Mouse (Mus musculus) midbrain, embryonic 14.5 days (tissue): Measurements from ENCODE around the gene Aplnr. TPM values are rescaled to one million over a fixed set of nuclear protein-coding genes. Genes with fewer than 3 reads are reported as not detected.

ENCODE experiments used
- ATAC-seq: fragments of 200-750 bp; cut with Nextera tagmentation; 2 replicates; pipeline ENCODE4 v1.8.0; 2017; ENCODE audit warnings: moderate number of reproducible peaks, moderate library complexity; ENCODE audit not compliant: low FRiP score, low TSS enrichment
- DNase-seq: peaks from one replicate; pipeline ENCODE4 v3.0.0-alpha.2; 2015
- H3K27ac ChIP-seq: fragments of 300-500 bp; sonication (generic); replicated peaks from 2 replicates; pipeline ENCODE4 v1.5.1; 2014; ENCODE audit warnings: mild to moderate bottlenecking, low read depth, low read length, moderate library complexity
- H3K27me3 ChIP-seq: fragments of 300-500 bp; sonication (generic); 2 replicates; pipeline ENCODE4 v1.6.1; 2014; ENCODE audit warnings: low read length, control low read depth, mixed read lengths; ENCODE audit not compliant: control insufficient read depth, insufficient read depth
- H3K36me3 ChIP-seq: fragments of 300-500 bp; sonication (generic); 2 replicates; pipeline ENCODE4 v1.6.1; 2014; ENCODE audit warnings: low read length, control low read depth; ENCODE audit not compliant: control insufficient read depth, insufficient read depth
- H3K4me1 ChIP-seq: fragments of 300-500 bp; sonication (generic); 2 replicates; pipeline ENCODE4 v1.6.1; 2014; ENCODE audit warnings: mild to moderate bottlenecking, antibody characterized with exemption, low read length, control low read depth; ENCODE audit not compliant: control insufficient read depth, insufficient read depth
- H3K4me2 ChIP-seq: fragments of 300-500 bp; sonication (generic); 2 replicates; pipeline ENCODE4 v1.6.1; 2014; ENCODE audit warnings: mild to moderate bottlenecking, low read length, moderate library complexity
- H3K4me3 ChIP-seq: fragments of 300-500 bp; sonication (generic); replicated peaks from 2 replicates; pipeline ENCODE4 v1.5.1; 2014; ENCODE audit warnings: low read depth, low read length
- H3K9ac ChIP-seq: fragments of 300-500 bp; sonication (generic); replicated peaks from 2 replicates; pipeline ENCODE4 v1.6.1; 2014; ENCODE audit warnings: mild to moderate bottlenecking, low read length, moderate library complexity
- H3K9me3 ChIP-seq: fragments of 300-500 bp; sonication (generic); 2 replicates; pipeline ENCODE4 v1.6.1; 2016; ENCODE audit warnings: low read length, control low read depth, mixed read lengths; ENCODE audit not compliant: control insufficient read depth
- WGBS: fragments of 180-500 bp; shearing (Covaris S2); extraction: QIAGEN DNeasy Blood & Tissue Kit; methylation state at CpG from one replicate; pipeline ENCODE4 v1.1.7; 2014; 5-methylcytosine and 5-hydroxymethylcytosine counted together
- polyA plus RNA-seq: library from polyadenylated mRNA; unstranded; fragments of >200 nt; fragmentation: Nextera tagmentation; extraction: Ambion mirVana; gene quantifications from 2 replicates; pipeline ENCODE4 v1.2.1, GENCODE M21; 2014

Gene Aplnr
- polyA plus RNA-seq, 1 experiment from 2014 or later, result 27.7 TPM

GRCm38 (mm10) chr2:85131724-85132123 is 4.3 kb upstream of the Aplnr start:
- H3K27ac ChIP-seq, result no peak overlapping the region
- H3K4me1 ChIP-seq, result no peaks in the 10 kb centered on the region
- no peaks in the 10 kb centered on the region for H3K36me3 ChIP-seq
- H3K9ac ChIP-seq, result no peak overlapping the region
- H3K4me2 ChIP-seq, result no peak overlapping the region
- no peaks in the 10 kb centered on the region for H3K9me3 ChIP-seq
- no peak for ATAC-seq
- no peak overlapping the region for H3K4me3 ChIP-seq
- 27% methylated on average over 1 of the region's 1 CpGs for WGBS
- no peaks in the 10 kb centered on the region for H3K27me3 ChIP-seq
- DNase-seq, result no peak

- Histone ChIP-seq H3K9ac (no peak overlapping the region), H3K9me3 (no peaks in the 10 kb centered on the region), H3K4me2 (no peak overlapping the region), H3K27ac (no peak overlapping the region), H3K36me3 (no peaks in the 10 kb centered on the region), H3K4me3 (no peak overlapping the region), H3K4me1 (no peaks in the 10 kb centered on the region), H3K27me3 (no peaks in the 10 kb centered on the region)
- no peak for DNase-seq
- 78% methylated on average over 2 of the region's 2 CpGs for WGBS
- ATAC-seq, result no peak
Measured at GRCm38 (mm10) chr2:85132204-85132603, 3.8 kb upstream of the Aplnr start.

GRCm38 (mm10) chr2:85135099-85135498 is 926 bp upstream of the Aplnr start:
- H3K4me2 ChIP-seq, result no peak overlapping the region
- no peak for ATAC-seq
- WGBS, result 70% methylated on average over 1 of the region's 1 CpGs
- DNase-seq, result no peak
- no peaks in the 10 kb centered on the region for H3K4me1 ChIP-seq
- no peak overlapping the region for H3K4me3 ChIP-seq
- no peak overlapping the region for H3K27ac ChIP-seq
- no peaks in the 10 kb centered on the region for H3K9me3 ChIP-seq
- no peaks in the 10 kb centered on the region for H3K27me3 ChIP-seq
- no peak overlapping the region for H3K9ac ChIP-seq
- no peaks in the 10 kb centered on the region for H3K36me3 ChIP-seq

GRCm38 (mm10) chr2:85136831-85137520 is 951 bp downstream of the Aplnr start:
- ATAC-seq (no peak), DNase-seq (no peak)
- H3K4me3 ChIP-seq, result no peak overlapping the region
- no peaks in the 10 kb centered on the region for H3K36me3 ChIP-seq
- no peaks in the 10 kb centered on the region for H3K27me3 ChIP-seq
- H3K9me3 ChIP-seq, result no peaks in the 10 kb centered on the region
- no peaks in the 10 kb centered on the region for H3K4me1 ChIP-seq
- no peak overlapping the region for H3K27ac ChIP-seq
- no peak overlapping the region for H3K4me2 ChIP-seq
- 89% methylated on average over 21 of the region's 21 CpGs for WGBS
- no peak overlapping the region for H3K9ac ChIP-seq

- no peak overlapping the region for H3K4me2 ChIP-seq
- H3K4me1 ChIP-seq, result no peaks in the 10 kb centered on the region
- WGBS, result 76% methylated on average over 10 of the region's 10 CpGs
- DNase-seq, result no peak
- H3K27me3 ChIP-seq, result no peaks in the 10 kb centered on the region
- H3K27ac ChIP-seq, result no peak overlapping the region
- ATAC-seq, result no peak
- H3K9me3 ChIP-seq, result no peaks in the 10 kb centered on the region
- no peak overlapping the region for H3K4me3 ChIP-seq
- no peaks in the 10 kb centered on the region for H3K36me3 ChIP-seq
- H3K9ac ChIP-seq, result no peak overlapping the region
Measured at GRCm38 (mm10) chr2:85137601-85138140, 1.6 kb downstream of the Aplnr start.

GRCm38 (mm10) chr2:85138143-85138542 is 2.1 kb downstream of the Aplnr start:
- H3K27ac ChIP-seq, result no peak overlapping the region
- 35% methylated on average over 2 of the region's 2 CpGs for WGBS
- no peaks in the 10 kb centered on the region for H3K27me3 ChIP-seq
- H3K4me1 ChIP-seq, result no peaks in the 10 kb centered on the region
- ATAC-seq, result no peak
- no peak overlapping the region for H3K4me3 ChIP-seq
- H3K4me2 ChIP-seq, result no peak overlapping the region
- no peaks in the 10 kb centered on the region for H3K9me3 ChIP-seq
- no peaks in the 10 kb centered on the region for H3K36me3 ChIP-seq
- DNase-seq, result no peak
- no peak overlapping the region for H3K9ac ChIP-seq

- Histone ChIP-seq H3K27me3 (no peaks in the 10 kb centered on the region), H3K4me1 (no peaks in the 10 kb centered on the region), H3K4me2 (no peak overlapping the region), H3K36me3 (no peaks in the 10 kb centered on the region), H3K9me3 (no peaks in the 10 kb centered on the region), H3K9ac (no peak overlapping the region), H3K4me3 (no peak overlapping the region), H3K27ac (no peak overlapping the region)
- ATAC-seq (no peak), DNase-seq (no peak)
- 76% methylated on average over 4 of the region's 4 CpGs for WGBS
Measured at GRCm38 (mm10) chr2:85139393-85139792, 3.4 kb downstream of the Aplnr start.

GRCm38 (mm10) chr2:85139846-85140245 is 3.8 kb downstream of the Aplnr start:
- Histone ChIP-seq H3K9me3 (no peaks in the 10 kb centered on the region), H3K9ac (no peak overlapping the region), H3K4me1 (no peaks in the 10 kb centered on the region), H3K27ac (no peak overlapping the region), H3K4me2 (no peak overlapping the region), H3K4me3 (no peak overlapping the region), H3K27me3 (no peaks in the 10 kb centered on the region), H3K36me3 (no peaks in the 10 kb centered on the region)
- WGBS, result 84% methylated on average over 7 of the region's 7 CpGs
- ATAC-seq (no peak), DNase-seq (no peak)

- Histone ChIP-seq H3K4me1 (no peaks in the 10 kb centered on the region), H3K27me3 (no peaks in the 10 kb centered on the region), H3K9me3 (no peaks in the 10 kb centered on the region), H3K4me2 (no peak overlapping the region), H3K9ac (no peak overlapping the region), H3K27ac (no peak overlapping the region), H3K4me3 (no peak overlapping the region), H3K36me3 (no peaks in the 10 kb centered on the region)
- ATAC-seq, result no peak
- DNase-seq, result no peak
Measured at GRCm38 (mm10) chr2:85140833-85141232, 4.8 kb downstream of the Aplnr start.
